Mouse (Mus musculus) right cerebral cortex, postnatal 25 days (tissue): ENCODE measurements around the gene Ccdc28a.

Source experiments
- DNase-seq: peaks from one replicate; pipeline ENCODE4 v3.0.0; 2022

Gene Ccdc28a

GRCm38 (mm10) chr10:18194156-18194555 lies 40.6 kb downstream of the Ccdc28a start:
- no peak for DNase-seq

- DNase-seq: no peak
Observed at GRCm38 (mm10) chr10:18193221-18193620, 41.6 kb downstream of the Ccdc28a start.

GRCm38 (mm10) chr10:18191706-18192105 lies 43.1 kb downstream of the Ccdc28a start:
- DNase-seq: no peak

GRCm38 (mm10) chr10:18189498-18189897 lies 45.3 kb downstream of the Ccdc28a start:
- no peak for DNase-seq

- no peak for DNase-seq
Observed at GRCm38 (mm10) chr10:18188564-18188963, 46.2 kb downstream of the Ccdc28a start.

GRCm38 (mm10) chr10:18182246-18182645 lies 52.6 kb downstream of the Ccdc28a start:
- DNase-seq: no peak

GRCm38 (mm10) chr10:18177304-18177703 lies 57.5 kb downstream of the Ccdc28a start:
- DNase-seq: no peak

- no peak for DNase-seq
Observed at GRCm38 (mm10) chr10:18176722-18177121, 58.1 kb downstream of the Ccdc28a start.

GRCm38 (mm10) chr10:18175087-18175486 lies 59.7 kb downstream of the Ccdc28a start:
- no peak for DNase-seq
